Mouse (Mus musculus): ENCODE data around the gene Fam3b.

Gene Fam3b

GRCm38 (mm10) chr16:97421671-97422070 is 92.9 kb downstream of the Fam3b start:
- DNase-seq (ENCODE audit: low spot score in 2 of 2), result no peak

All from urinary bladder, postnatal 4 days (tissue).